Mouse (Mus musculus) frontal cortex, adult 2 months (tissue): ENCODE results near the gene E030030I06Rik. TPM values are rescaled to one million over a fixed set of nuclear protein-coding genes. Genes with fewer than 3 reads are reported as not detected.
A peak's percentile ranks its signal among the peaks of the same experiment; 100 is the strongest.
"Not testable (repeated sequence)": the region's sequence is repeated elsewhere in the genome, so short reads cannot be mapped to it uniquely, and the experiment has no call there.

Experiments used
- DNase-seq, 2 experiments: peaks; one replicate each; pipeline ENCODE4 v3.0.0; 2022; ENCODE audit warnings: low spot score in 1 of 2; ENCODE audit errors: extremely low spot score in 1 of 2
- polyA plus RNA-seq: library from polyadenylated mRNA; depleted of rRNA; stranded (reverse); fragments of >200 nt; gene quantifications from 2 replicates; pipeline ENCODE4 v1.2.3, GENCODE M21; 2012; rRNA removed

The E030030I06Rik gene
- polyA plus RNA-seq, result 0.36 and 0.67 TPM in 2 replicates

DNA sequence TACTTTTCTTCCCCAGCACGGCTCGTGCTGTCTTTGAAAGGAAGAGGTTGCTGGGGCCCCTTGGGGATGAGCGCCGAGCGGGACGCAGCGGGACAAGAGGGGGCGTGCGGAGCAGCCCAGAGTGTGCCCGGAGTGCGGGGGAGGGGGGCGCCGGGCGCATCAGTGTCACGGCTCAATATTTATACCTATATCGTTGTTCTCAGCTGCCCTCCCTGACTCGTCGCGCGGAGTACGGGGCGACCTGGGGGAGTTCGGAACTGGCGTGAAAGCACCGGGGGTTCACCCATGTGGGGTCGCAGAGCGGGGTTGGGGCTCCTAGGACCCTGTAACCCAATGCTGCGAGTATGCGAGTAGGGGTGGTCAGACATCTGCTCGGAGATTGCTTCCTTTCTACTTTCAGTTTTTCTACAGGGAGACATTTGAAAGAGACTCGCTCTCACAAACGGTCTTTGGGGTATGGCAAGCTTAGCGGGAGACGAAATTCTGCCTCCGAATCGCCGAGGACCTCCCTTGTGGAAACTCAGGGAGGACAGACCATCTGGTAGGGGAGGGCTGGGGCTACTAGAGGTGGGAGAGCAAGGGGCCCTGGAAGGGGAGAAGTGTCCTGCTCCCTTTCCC lies at the start of gene E030030I06Rik:
TSS of gene E030030I06Rik (minus strand) at position 198 of the 618 bp plus-strand sequence.
- DNase-seq, result no peak

DNA sequence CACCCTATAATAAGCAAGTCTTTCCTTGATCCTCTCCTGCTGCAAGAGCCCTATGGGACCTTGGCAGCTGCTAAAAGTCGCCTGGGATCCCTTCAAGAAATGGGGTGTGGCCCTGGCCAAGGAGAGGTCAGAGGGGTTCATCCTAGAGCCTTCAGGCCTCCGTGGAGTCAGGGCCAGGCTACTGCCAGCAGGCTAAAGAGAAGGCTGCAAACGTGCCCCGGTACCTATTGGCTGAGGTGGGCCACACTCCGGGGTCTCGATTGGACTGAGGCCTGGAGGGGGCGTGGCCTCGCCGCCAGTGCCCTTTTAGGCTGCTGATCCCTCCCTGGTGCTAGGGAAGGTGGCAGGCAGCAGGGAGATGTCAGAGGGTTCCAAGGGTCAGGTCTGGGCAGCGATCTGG lies 42.0 kb upstream of the E030030I06Rik start:
- DNase-seq, result not testable (repeated sequence)

DNA sequence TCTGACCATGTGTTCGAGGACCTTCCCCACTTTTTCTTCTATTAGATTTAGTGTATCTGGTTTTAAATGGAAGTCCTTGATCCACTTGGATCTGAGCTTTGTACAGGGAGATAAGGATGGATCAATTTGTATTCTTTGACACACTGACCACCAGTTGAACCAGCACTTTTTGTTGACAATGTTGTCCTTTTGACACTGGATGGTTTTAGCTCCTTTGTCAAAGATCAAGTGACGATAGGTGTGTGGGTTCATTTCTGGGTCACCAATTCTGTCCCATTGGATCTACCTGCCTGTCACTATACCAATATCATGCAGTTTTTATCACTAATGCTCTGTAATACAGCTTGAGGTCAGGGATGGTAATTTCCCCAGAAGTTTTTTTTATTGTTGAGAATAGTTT lies 27.4 kb upstream of the E030030I06Rik start:
- not testable (repeated sequence) for DNase-seq

DNA sequence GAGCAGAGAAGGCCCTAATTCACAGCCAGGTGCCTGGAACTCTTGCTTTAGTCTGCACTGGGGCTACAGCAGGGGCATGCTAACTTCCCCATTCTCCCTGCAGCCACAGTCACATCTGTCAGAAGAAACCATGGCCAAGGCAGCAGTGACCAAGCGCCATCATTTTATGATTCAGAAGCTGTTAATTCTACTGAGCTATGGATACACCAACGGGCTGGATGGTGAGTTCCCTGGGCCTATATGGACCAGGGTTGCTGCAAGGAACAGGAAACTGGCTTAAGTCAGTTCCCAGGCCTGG lies 25.1 kb upstream of the E030030I06Rik start:
- not testable (repeated sequence) for DNase-seq

DNA sequence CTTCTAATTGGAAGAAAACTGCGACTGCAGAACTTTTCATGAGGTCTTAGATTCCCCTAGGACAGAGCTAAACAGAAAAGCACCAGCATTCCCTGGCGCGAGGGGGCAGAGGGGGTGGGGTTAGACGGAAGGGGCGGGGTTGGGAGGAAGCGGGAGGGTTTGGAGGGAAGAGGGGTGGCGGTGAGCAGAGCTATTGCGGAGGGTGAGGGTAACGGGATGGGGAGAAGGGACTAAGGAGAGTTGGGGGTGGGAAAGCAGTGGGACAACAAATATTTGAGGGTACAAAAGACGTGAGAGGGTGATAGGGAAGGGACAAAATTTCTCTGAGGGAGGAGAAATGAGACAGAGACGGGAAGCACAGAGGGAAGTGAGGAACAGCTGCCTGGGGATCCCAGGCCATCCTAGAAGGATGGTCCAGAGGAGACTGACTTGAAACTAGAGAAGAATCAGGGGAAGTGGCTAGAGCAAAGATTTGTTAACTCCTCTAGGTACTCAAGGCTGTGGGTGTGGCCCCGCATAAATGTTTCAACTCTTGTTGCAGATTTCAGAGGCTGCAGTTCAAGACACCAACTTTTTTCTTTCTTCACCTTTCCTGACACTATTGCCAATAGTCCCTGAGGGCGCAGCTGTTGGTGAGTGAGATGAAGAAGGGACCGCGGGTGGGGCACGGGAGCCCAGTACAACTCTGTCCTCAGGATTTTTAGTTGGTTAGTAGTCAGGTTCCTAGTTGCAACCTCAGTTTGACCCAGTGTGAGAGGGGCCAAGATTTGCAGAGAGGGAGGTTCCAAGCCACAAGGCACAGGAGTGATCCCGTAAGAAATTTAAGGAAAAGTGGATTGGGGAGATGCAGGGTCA lies 24.5 kb upstream of the E030030I06Rik start:
- not testable (repeated sequence) for DNase-seq

DNA sequence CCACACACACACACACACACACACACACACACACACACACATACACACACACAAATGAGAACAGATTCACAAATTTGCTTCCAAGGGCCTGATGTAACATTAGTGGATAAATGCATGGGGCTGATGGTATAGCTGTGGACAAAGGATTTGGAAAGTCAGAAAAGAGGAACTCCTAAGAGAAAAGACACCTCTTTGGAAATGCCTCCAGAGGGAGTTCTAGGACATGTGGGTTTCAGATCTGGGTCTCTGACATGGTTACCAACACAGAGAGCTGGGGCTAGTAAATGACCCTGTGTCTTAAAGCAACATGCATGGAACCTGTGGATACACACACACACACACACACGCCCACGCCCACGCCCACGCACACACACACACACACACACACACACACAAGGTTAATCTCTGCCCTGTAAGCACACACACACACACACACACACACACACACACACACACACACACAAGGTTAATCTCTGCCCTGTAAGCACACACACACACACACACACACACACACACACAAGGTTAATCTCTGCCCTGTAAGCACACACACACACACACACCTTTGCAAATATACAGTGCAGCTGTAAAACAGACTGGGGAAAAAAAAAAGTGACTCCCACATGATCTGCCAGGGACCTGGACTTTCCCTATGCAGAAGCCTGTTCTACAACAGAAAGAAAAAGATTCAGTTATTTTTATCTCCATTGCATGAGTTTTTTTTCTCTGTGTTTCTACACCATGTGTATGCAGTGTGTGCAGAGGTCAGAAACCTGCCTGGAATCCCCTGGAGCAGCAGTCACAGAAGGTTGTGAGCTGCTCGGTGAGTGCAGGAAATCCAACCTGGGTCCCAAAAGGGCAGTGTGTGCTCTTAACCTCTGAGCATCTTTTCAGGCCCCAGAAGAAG lies 23.6 kb upstream of the E030030I06Rik start:
- DNase-seq, result not testable (repeated sequence)

DNA sequence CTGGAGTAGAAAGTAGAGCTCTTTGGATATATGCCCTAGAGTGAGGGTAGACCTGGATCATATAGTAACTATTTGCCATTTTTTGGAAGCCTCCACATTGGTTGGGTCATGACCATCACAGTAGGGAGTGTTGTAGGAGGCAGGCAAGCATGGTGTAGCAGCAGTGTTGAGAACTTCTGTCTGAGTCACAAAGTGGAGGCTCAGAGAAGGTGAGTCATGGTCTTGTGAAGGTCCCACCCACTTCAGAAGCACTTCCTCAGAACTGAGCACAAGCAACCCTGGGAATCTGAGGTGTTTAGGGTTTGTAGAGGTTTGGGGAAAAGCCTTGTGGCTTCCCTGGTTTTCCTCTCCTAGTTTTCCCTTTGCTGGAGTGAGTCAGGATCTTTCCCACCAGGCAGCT lies 20.0 kb upstream of the E030030I06Rik start:
- not testable (repeated sequence) for DNase-seq

DNA sequence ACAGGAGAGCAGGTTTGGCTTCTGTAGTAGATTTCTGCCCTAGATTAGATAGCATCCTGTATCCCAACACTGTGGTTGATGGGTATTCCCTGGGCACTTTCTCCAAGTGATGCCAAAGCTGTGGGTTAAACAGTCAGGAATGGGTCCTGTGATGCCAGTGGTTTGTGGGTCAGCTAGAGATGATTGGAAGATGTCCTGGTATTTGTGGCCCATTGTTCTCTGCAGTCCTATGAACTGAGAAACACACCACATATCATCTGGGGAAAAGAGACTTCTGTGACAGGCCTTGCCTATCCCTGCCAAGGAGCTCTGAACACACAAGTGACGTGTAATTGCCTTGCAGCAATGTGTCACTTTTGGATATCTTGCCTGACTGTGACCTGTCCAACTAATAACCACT lies 18.0 kb upstream of the E030030I06Rik start:
- not testable (repeated sequence) for DNase-seq

DNA sequence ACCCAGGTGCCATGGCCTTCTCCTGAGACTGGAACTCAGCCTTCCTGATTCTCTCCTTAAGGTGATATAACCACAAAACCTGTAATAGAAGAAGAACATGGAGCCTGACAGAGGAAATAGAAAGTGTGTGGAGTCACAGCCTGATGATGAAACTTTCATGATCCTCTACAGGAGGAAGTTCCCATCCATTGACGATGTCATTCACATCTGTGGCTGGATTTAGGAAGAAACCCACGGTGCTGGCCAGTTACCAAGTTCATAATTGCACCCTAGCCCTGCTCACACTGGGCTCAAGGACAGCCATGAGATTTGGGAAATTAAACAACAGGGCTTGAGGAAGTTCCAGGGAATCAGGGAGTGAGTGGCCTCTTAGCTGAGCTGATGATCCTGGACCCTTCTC lies 17.0 kb upstream of the E030030I06Rik start:
- not testable (repeated sequence) for DNase-seq

DNA sequence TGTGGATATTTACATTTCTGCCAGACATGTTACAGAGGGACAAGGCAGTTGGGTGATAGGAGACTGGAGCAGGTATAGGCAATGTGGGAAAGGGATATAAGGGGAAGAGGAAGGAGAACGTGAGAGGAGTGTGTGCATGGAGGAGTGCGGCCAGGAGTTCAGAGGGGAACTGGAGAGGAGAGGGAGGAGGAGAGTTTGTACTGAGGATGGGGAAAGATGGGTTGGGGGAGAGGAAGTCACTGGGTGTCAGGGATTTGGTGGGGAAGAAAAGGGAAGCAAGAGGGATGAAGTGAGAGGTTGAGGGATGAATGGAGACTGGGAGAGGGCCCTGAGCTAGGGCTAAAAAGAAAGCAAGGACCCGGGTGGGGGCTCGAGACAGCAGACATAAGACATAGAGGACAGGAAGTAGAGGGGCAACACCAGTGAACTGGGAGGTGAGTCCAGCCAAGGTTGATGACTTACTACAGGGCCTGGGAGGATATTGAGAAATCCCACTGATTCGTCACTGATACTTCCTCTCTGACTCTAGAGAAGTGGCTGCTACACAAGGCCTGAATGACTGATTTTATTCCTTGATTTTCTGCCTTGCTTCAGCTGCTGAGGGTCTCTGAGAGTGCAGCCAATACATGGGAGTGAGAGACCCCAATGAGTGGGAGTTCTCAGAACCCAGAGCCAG lies 16.4 kb upstream of the E030030I06Rik start:
- not testable (repeated sequence) for DNase-seq

DNA sequence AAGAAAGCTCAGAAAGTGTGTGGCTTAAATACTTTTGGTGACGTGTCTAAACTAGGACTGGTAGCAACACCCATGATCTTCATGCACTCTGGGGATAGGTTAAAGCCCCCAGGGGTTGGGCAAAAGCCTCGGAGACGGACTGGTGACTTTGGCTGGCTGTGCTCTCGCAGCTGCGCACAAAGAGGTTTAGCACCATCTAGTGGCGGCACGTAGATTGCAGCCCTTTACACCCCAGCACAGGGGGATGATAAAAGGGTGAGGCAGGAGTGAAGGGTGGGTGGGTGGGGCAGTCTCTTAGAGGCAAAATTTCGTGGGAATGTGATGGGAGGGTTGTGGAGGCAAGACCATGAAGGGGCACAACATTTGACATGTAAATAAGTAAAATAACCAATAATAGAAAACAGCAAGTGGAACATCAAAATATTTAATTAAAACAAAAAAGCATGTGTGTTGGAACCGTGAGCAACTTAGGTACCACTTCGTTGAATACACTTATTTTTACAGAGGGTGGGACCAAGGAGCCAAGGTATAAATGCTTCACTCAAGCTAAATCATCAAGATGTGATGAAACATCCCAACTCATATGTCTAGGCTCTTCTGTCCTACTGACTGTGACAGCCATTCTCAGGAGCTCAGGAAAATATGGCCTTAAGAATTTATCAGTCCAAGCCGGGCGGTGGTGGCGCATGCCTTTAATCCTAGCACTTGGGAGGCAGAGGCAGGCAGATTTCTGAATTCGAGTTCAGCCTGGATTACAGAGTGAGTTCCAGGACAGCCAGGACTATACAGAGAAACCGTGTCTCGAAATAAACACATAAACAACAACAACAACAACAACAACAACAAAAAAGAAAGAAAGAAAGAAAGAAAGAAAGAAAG lies 14.9 kb upstream of the E030030I06Rik start:
- DNase-seq, result peak in 1 of 2 experiments; percentile 86

DNA sequence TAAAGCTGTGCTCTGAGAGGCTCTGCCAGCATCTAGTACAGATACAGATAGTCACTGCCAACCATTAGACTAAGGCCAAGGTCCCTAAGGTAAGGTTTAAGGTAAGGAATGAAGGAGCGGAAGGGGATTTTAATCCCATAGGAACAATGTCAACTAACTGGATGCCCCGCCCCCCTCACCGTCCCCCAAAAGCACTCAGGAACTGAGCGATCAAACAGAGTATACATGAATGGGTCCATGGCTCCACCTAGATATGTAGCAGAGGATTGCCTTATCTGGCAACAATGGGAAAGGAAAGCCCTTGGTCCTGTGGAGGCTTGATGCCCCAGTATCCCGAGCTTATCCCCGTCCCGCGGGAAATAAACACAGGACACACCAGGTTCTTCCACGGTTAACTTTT lies 14.2 kb upstream of the E030030I06Rik start:
- not testable (repeated sequence) for DNase-seq

DNA sequence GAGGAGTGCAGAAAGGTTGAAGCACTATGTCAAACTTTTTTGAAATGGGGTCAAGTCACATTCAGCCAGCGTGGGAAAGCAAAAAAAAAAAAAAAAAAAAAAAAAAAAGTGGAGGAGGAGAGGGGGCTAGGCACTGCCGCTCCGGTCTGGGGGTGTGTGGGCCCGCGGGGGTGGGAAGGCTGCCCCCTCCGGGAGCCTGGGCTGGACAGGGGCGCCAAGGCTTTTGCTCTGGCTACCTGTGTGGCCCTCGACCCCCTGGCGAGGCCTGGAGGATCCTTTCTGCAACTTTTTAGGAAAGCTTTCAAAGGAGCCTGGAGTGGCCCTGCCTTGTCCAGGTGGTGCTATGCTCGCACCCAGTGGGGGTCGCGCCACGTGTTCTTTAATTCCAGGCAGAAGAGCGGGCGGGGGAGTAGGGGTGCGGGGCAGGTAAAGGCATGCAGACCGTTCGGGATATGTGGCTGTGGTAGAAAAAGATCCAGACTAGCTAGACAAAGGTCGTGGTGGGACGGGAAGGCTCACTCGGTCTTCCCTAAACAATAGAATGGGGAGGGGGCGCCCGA lies 10.6 kb upstream of the E030030I06Rik start:
- no peak for DNase-seq

DNA sequence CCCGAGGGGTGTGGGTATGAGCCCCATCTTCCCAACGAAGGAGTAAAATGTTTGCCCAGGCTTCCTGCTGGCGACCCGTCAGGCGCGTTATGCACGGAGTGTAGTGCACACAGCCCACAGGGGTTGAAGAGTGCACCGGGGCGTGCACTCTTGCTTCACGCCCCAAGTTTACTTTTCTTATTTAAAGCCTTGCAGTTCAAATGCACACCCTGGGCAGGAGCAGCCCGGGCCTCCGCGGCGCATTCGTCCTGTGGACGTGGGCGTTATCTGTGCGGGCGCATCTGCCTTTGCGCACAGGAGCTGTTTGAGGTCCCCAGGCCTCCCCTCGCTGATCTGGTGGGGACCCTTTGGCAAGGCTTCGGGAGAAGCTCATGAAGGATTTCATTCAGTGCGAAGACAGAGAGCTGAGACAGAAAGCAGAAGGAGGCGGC lies 10.1 kb upstream of the E030030I06Rik start:
- DNase-seq, result no peak

DNA sequence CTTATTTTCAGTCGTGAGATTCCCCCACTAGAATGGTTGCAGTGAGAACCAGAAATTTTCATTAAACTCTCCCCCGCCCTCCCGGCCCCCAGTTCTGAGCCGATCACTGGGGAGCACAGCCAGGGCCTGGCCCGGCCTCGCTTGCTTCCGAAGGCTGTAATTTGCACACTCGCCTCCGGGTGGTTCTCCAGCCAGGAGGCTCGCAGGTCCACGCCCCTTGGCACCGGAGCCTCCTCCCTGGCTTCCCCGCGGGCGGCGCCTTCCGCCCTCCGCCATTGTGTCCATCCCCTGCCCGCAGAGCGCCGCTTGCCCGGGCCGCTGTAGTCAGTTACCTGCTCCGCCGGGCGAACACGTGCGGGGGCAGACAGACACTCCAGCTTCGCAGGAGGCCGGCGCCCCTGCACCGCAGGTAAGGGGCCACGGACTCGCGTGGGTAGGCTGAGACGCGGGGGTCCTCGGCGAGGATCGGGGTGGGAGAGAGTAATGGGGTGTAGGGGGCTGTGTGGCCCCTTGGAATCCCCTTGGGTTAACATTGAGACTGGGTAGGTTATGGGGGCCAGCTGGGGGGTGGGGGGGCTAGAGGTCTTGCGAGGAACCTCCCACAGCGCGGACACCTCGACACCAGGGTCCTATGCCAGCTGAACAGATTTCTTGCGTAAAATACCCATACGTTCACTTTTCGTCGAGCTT lies 9.4 kb upstream of the E030030I06Rik start, which contains the start of the genes Raet1e and H60b:
TSS of gene Raet1e (plus strand) at position 260 of the 690 bp plus-strand sequence.
TSS of gene H60b (plus strand) at position 277 of the 690 bp plus-strand sequence.
- DNase-seq, result not testable (repeated sequence)

DNA sequence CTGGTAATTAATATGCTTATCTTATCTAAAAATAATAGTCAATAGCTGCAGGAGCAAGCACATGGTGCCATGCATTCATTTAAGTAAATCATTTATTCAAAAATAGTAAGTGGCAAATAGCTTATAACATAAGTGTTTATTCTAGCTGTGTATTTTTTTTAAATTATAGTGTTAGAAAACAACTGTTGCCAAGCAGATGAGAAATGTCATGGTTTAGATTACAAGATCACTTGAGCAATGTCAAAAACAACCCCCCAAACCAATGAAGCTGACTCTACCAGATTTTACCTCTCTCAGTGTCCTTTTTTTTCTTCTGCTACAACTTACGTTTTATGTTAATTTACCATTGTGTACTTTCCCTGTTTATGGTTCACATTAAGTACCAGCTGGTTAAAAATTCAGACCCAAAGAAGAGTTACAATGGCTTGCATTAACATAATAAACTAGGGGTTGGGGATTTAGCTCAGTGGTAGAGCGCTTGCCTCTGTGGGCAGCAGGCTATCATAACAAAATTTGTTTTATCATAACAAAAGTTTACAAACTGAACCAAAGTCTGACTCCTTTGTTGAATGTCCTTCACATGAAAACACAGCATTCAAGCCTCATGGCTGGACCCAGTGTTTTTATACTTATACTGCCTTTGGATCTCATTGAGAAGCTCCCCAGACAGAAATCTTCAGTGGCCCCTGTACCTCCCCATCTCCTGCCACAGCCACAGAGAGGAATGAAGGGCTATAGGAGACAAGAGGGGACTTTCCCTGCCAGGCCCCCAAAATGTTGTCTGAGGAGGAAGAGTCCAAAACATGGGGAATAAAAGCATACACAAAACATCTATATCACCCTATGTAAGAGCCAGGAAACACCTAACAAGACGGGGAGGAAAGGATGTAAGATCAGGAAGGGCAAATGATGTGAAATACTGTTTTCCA lies 6.1 kb upstream of the E030030I06Rik start:
- DNase-seq, result no peak

DNA sequence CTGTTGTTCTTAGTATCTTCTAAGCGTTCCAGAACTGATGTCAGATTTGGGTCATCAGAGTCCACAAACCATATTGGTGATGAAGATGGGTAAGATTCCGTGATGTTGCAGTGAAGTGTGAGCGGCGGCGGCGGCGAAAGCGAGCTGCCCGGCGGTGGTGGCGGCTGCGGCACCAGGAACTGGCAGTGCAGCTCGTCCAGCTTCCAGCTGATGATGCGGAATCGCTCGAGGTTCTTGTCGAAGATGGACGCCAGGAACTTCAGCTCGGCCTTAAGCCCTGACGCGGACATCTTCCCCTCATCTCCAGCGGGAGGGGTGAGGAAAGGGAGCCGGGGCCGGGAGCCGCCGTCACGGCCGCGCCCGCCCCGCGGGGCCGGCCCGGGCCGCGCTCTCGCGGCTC lies 5.1 kb upstream of the E030030I06Rik start:
- not testable (repeated sequence) for DNase-seq
